In the genomic region with DNA sequence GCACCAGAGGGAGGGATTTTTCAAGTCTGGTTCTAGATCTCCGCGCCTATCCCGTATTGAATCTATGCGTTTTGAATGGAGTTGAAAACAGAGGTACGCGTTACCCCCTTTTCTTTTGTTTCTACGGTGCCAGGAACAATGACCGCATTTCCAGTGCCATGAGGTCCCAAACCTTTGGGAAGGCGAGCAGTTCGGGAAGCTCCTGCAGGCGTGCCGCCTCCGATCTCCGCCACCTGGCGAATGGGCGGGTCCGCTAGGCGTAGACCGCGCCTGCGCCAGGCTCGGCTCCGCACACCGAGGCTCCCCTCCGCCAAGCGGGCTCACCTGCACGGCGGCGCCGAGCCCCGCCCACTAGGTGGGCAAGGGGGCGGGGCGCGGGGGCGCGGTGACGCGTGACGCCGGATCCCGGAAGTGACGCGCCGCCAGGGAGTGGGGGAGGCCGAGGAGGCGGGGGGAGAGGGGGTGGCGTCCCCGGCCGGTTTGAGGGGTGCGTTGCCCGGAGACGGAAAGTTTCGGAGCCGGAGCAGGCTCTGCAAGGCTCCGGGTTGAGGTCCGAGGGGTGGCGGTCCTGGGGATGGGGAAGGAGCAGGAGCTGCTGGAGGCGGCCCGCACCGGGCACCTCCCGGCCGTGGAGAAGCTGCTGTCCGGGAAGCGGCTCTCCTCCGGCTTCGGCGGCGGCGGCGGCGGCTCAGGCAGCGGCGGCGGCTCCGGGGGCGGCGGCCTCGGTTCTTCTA, we compare ENCODE assay signal across 8 mouse cellular contexts. TPM values are rescaled to one million over a fixed set of nuclear protein-coding genes. Genes with fewer than 3 reads are reported as not detected.
DNase-seq lines count a peak whose midpoint lies in the region; ATAC-seq lines count a peak whose summit lies in the region.

TSS of gene Anks1 (plus strand) at position 419 of the 734 bp plus-strand sequence.

- WGBS in hindbrain, embryonic 10.5 days, result under 1% methylated on average over 78 of the region's 78 CpGs

- peaks cover 39% of the 10 kb centered on the region for H3K4me1 ChIP-seq in hindbrain, embryonic 10.5 days (replicated peaks)

- DNase-seq in MN1 (ENCODE audit: low spot score), result peak; percentile 88
- DNase-seq in cerebellum, adult 8-10 months, result peak; percentile 87
- peak; percentile 89 for DNase-seq in hindbrain, embryonic 10.5 days (ENCODE audit: low spot score)
- DNase-seq in layer of hippocampus, postnatal 25 days (ENCODE audit: extremely low spot score in 1 of 2, low spot score in 1 of 2), result peak; percentile 76 to 83
- DNase-seq in lung, postnatal 25 days (ENCODE audit: low spot score), result peak; percentile 81
- peak; percentile 84 for DNase-seq in retina, embryonic 14.5 days (ENCODE audit: low spot score)
- DNase-seq in thymus, postnatal 4 days, result peak; percentile 97

- H3K27ac ChIP-seq in hindbrain, embryonic 10.5 days, result peak within 1 kb of the TSS; percentile 90

- peaks cover 26% of the 10 kb centered on the region for H3K36me3 ChIP-seq in hindbrain, embryonic 10.5 days

- no peaks in the 10 kb centered on the region for H3K9me3 ChIP-seq in hindbrain, embryonic 10.5 days

- peak; percentile 50 for ATAC-seq in frontal cortex, adult (ENCODE audit: low TSS enrichment)

- H3K27me3 ChIP-seq in hindbrain, embryonic 10.5 days (ENCODE audit: insufficient read depth, poor library complexity, severe bottlenecking), result no peaks in the 10 kb centered on the region

- peak within 1 kb of the TSS; percentile 99 for H3K4me3 ChIP-seq in hindbrain, embryonic 10.5 days

RNA-seq across cellular contexts. Expression of gene Anks1, which starts in this region (rescaled TPM):
- 25.0 and 62.0 TPM in 2 replicates for polyA plus RNA-seq in hindbrain, embryonic 10.5 days (2016; fragmentation: Nextera tagmentation; extraction: Ambion mirVana)
- total RNA-seq in layer of hippocampus, postnatal 25 days (2021), result 10 to 100 TPM; 34.5 to 42.9 TPM

Comparison
In these comparisons a context has a peak if more than half of its experiments do, and no peak if none do; other contexts are left out.
1. Peak in every context shown above with its lines: DNase-seq, ATAC-seq, H3K4me3 ChIP-seq and H3K27ac ChIP-seq.